ENCODE assay signal across 10 mouse cellular contexts in the genomic region with DNA sequence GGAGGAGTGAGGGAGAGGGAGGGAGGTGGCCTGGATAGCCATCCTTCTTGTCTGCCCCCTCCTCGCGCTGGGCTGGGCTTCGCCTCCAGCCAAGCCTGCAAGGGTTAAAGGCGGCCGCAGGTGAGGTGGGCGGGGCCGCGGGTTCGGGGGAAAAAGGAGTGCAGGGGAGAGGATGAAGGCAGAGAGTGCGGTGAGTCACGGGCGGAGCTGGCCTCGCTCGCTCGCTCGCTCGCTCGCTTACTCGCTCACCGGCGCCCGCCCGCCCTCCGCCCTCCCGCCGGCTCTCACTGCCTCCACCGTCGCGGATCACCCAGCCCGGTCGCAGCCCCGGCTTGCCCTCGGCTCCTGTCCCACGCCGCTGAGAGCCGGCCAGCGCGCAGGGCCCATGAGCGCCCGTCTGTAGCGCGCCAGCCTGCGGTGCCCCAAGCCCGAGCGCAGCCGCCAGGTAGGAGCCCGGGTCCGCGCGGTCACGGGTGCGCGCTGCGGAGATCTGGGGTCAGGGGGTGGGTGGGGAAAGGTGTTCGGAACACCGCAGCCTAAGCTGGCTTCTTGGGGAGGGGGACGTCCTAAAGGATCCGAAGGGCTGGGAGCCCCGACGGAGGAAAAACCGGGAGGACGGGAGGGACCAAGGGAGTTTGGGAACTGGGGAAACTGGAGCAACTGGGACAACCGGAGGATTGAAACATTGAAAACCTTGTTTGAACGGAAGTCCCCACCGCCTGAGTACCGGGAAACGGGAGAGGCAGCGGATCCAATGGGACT. TPM values are rescaled to one million over a fixed set of nuclear protein-coding genes. Genes with fewer than 3 reads are reported as not detected.
DNase-seq lines count a peak whose midpoint lies in the region; ATAC-seq and TF ChIP-seq lines count a peak whose summit lies in the region.
"Had no signal": no experiment of that assay in that cellular context is flagged by ENCODE, and none has a peak within 500 bp of the region (broad histone marks: within the 10 kb centered on the region; RNA-seq: fewer than 3 reads in every experiment).

No protein-coding gene starts in this region.

- 0 out of 2 replicates have a peak overlapping the region, but pooled peaks have one; percentile 36 for H3K27ac ChIP-seq in heart, embryonic 10.5 days
- H3K27ac ChIP-seq in hindbrain, embryonic 12.5 days, result no peak overlapping the region
- H3K27ac ChIP-seq in liver, postnatal 0 days (ENCODE audit: low read depth), result no peak overlapping the region

- WGBS in heart, embryonic 10.5 days, result under 1% methylated on average over 58 of the region's 68 CpGs
- under 1% methylated on average over 62 of the region's 68 CpGs for WGBS in hindbrain, embryonic 12.5 days
- WGBS in liver, postnatal 0 days (ENCODE audit: insufficient replicate concordance), result under 1% methylated on average over 60 of the region's 68 CpGs

- intact Hi-C loops in heart, postnatal 36 days (cut with DNase I), result no loop called here

- peaks cover 36% of the 10 kb centered on the region for H3K4me1 ChIP-seq in heart, embryonic 10.5 days
- H3K4me1 ChIP-seq in hindbrain, embryonic 12.5 days, result peaks cover 31% of the 10 kb centered on the region
- H3K4me1 ChIP-seq in liver, postnatal 0 days (ENCODE audit: insufficient read depth), result peaks cover 15% of the 10 kb centered on the region

- no peak for ATAC-seq in hindbrain, embryonic 12.5 days (ENCODE audit: low FRiP score)
- no peak for ATAC-seq in liver, postnatal 0 days

- H3K4me3 ChIP-seq in heart, embryonic 10.5 days, result peak overlapping the region; percentile 54
- peak overlapping the region; percentile 26 for H3K4me3 ChIP-seq in hindbrain, embryonic 12.5 days
- peak overlapping the region; percentile 32 for H3K4me3 ChIP-seq in liver, postnatal 0 days (ENCODE audit: low read depth, low read length)

- 0 out of 2 replicates have a peak, but pooled peaks cover 3% of the 10 kb centered on the region for H3K36me3 ChIP-seq in heart, embryonic 10.5 days
- H3K36me3 ChIP-seq in hindbrain, embryonic 12.5 days, result no peaks in the 10 kb centered on the region
- H3K36me3 ChIP-seq in liver, postnatal 0 days (replicated peaks; ENCODE audit: insufficient read depth, low read length), result no peaks in the 10 kb centered on the region
- H3K36me3 ChIP-seq: G1E had no signal

- H3K9me3 ChIP-seq in heart, embryonic 10.5 days, result no peaks in the 10 kb centered on the region
- no peaks in the 10 kb centered on the region for H3K9me3 ChIP-seq in hindbrain, embryonic 12.5 days (replicated peaks)
- H3K9me3 ChIP-seq in liver, postnatal 0 days (ENCODE audit: low read length), result no peaks in the 10 kb centered on the region

- TF ChIP-seq CTCF in liver, postnatal 0 days (IDR thresholded peaks at IDR 0.05; ENCODE audit: low read depth), result no peak

- 0 out of 2 replicates have a peak overlapping the region, but pooled peaks have one; percentile 20 for H3K9ac ChIP-seq in hindbrain, embryonic 12.5 days
- H3K9ac ChIP-seq in liver, postnatal 0 days (replicated peaks), result no peak overlapping the region

- peaks cover 99% of the 10 kb centered on the region for H3K27me3 ChIP-seq in heart, embryonic 10.5 days (ENCODE audit: insufficient read depth, poor library complexity, severe bottlenecking)
- peaks cover 96% of the 10 kb centered on the region for H3K27me3 ChIP-seq in hindbrain, embryonic 12.5 days
- H3K27me3 ChIP-seq in liver, postnatal 0 days (ENCODE audit: insufficient read depth, low read length), result peaks cover 95% of the 10 kb centered on the region

- DNase-seq in heart, embryonic 10.5 days (ENCODE audit: low spot score), result no peak
- DNase-seq in heart, postnatal 36 days, result no peak
- peak; percentile 75 for DNase-seq in ES-CJ7 (ENCODE audit: low read depth, low spot score)
- no peak for DNase-seq in liver, postnatal 0 days
- peak; percentile 58 to 71 for DNase-seq in thymus, postnatal 36 days
- DNase-seq in c-Kit-positive CD71-positive TER-119-positive erythroid progenitor cells, embryonic 14.5 days (ENCODE audit: low spot score), result no peak
- DNase-seq in retina, embryonic 14.5 days (ENCODE audit: low spot score), result no peak

- TF ChIP-seq EP300 in liver, postnatal 0 days (IDR thresholded peaks at IDR 0.05; ENCODE audit: low read depth), result no peak

- peak overlapping the region; percentile 46 for H3K4me2 ChIP-seq in hindbrain, embryonic 12.5 days (replicated peaks)
- peak overlapping the region; percentile 56 for H3K4me2 ChIP-seq in liver, postnatal 0 days (ENCODE audit: low read depth, low read length)

RNA-seq across cellular contexts. Expression of a gene that starts 5.6 kb away (rescaled TPM):
- polyA plus RNA-seq in heart, embryonic 10.5 days (2016; fragmentation: Nextera tagmentation; extraction: Ambion mirVana), result 0.47 and 2.3 TPM in 2 replicates
- total RNA-seq in heart, postnatal 36 days (2021), result under 1 TPM in 1 of 2 experiments, not detected in 1; 0.14 TPM
- 0.26 and 0.46 TPM in 2 replicates for polyA plus RNA-seq in hindbrain, embryonic 12.5 days (2016; fragmentation: Nextera tagmentation; extraction: Ambion mirVana)
- 0.06 and 0.07 TPM in 2 replicates for polyA plus RNA-seq in liver, postnatal 0 days (2015; fragmentation: Nextera tagmentation; extraction: Ambion mirVana)
- polyA plus RNA-seq: G1E had no signal

RNA-seq across cellular contexts. Expression of a gene that starts 11.0 kb away (rescaled TPM):
- 21.3 and 30.0 TPM in 2 replicates for polyA plus RNA-seq in heart, embryonic 10.5 days (2016; fragmentation: Nextera tagmentation; extraction: Ambion mirVana)
- total RNA-seq in heart, postnatal 36 days (2021), result 10 to 100 TPM; 13.7 to 14.1 TPM
- 21.2 and 23.9 TPM in 2 replicates for polyA plus RNA-seq in hindbrain, embryonic 12.5 days (2016; fragmentation: Nextera tagmentation; extraction: Ambion mirVana)
- 20.6 and 21.2 TPM in 2 replicates for polyA plus RNA-seq in liver, postnatal 0 days (2015; fragmentation: Nextera tagmentation; extraction: Ambion mirVana)

RNA-seq across cellular contexts. Expression of a gene that starts 22.4 kb away (rescaled TPM):
- 0.28 and 0.35 TPM in 2 replicates for polyA plus RNA-seq in heart, embryonic 10.5 days (2016; fragmentation: Nextera tagmentation; extraction: Ambion mirVana)
- total RNA-seq in heart, postnatal 36 days (2021), result not detected
- polyA plus RNA-seq in hindbrain, embryonic 12.5 days (2016; fragmentation: Nextera tagmentation; extraction: Ambion mirVana), result 4.8 and 5.1 TPM in 2 replicates
- polyA plus RNA-seq in liver, postnatal 0 days (2015; fragmentation: Nextera tagmentation; extraction: Ambion mirVana), result 0.65 and 0.73 TPM in 2 replicates
- total RNA-seq: hematopoietic stem cell, adult 5-6 weeks had no signal

RNA-seq across cellular contexts. Expression of a gene that starts 22.6 kb away (rescaled TPM):
- 82.7 and 93.1 TPM in 2 replicates for polyA plus RNA-seq in heart, embryonic 10.5 days (2016; fragmentation: Nextera tagmentation; extraction: Ambion mirVana)
- 10 to 100 TPM; 85.0 to 89.8 TPM for total RNA-seq in heart, postnatal 36 days (2021)
- 64.8 and 70.1 TPM in 2 replicates for polyA plus RNA-seq in hindbrain, embryonic 12.5 days (2016; fragmentation: Nextera tagmentation; extraction: Ambion mirVana)
- 34.1 and 34.5 TPM in 2 replicates for polyA plus RNA-seq in liver, postnatal 0 days (2015; fragmentation: Nextera tagmentation; extraction: Ambion mirVana)

RNA-seq across cellular contexts. Expression of a gene that starts 31.7 kb away (rescaled TPM):
- 6.5 and 9.4 TPM in 2 replicates for polyA plus RNA-seq in heart, embryonic 10.5 days (2016; fragmentation: Nextera tagmentation; extraction: Ambion mirVana)
- 1 to 10 TPM; 3.8 to 4.9 TPM for total RNA-seq in heart, postnatal 36 days (2021)
- polyA plus RNA-seq in hindbrain, embryonic 12.5 days (2016; fragmentation: Nextera tagmentation; extraction: Ambion mirVana), result 9.1 and 11.9 TPM in 2 replicates
- polyA plus RNA-seq in liver, postnatal 0 days (2015; fragmentation: Nextera tagmentation; extraction: Ambion mirVana), result 1.8 and 2.4 TPM in 2 replicates

Comparison
In these comparisons a context has a peak if more than half of its experiments do, and no peak if none do; other contexts are left out.
1. DNase-seq: peak in ES-CJ7 (single experiment) and thymus, postnatal 36 days (2 of 2); none in heart, embryonic 10.5 days (single experiment), heart, postnatal 36 days (0 of 2), liver, postnatal 0 days (single experiment), c-Kit-positive CD71-positive TER-119-positive erythroid progenitor cells, embryonic 14.5 days (single experiment) and retina, embryonic 14.5 days (single experiment).
2. Peak in every context shown above with its lines, with median percentiles within 50 percentile points of each other: H3K4me3 ChIP-seq.